Comparison of ENCODE assay signal across 25 mouse cellular contexts in genomic region chr5:92094062-92094415, GRCm38 (mm10). TPM values are rescaled to one million over a fixed set of nuclear protein-coding genes. Genes with fewer than 3 reads are reported as not detected.
DNase-seq lines count a peak whose midpoint lies in the region; ATAC-seq and TF ChIP-seq lines count a peak whose summit lies in the region.
"Had no signal": no experiment of that assay in that cellular context is flagged by ENCODE, and none has a peak within 500 bp of the region (broad histone marks: within the 10 kb centered on the region; RNA-seq: fewer than 3 reads in every experiment).

No protein-coding gene starts in this region.

- peaks cover 3% of the 10 kb centered on the region for H3K36me3 ChIP-seq in megakaryocyte, embryonic 14.5 days (replicated peaks; ENCODE audit: low read length)
- H3K36me3 ChIP-seq in stomach, postnatal 0 days (ENCODE audit: control insufficient read depth, insufficient read depth, low read length), result no peaks in the 10 kb centered on the region
- no peaks in the 10 kb centered on the region for H3K36me3 ChIP-seq in intestine, embryonic 16.5 days (ENCODE audit: control insufficient read depth, insufficient read depth, low read length)
- H3K36me3 ChIP-seq: forebrain, embryonic 15.5 days; heart, embryonic 12.5 days; limb, embryonic 10.5 days; midbrain, embryonic 13.5 days; neural tube, embryonic 12.5 days; stomach, embryonic 15.5 days had no signal

- H3K9ac ChIP-seq in stomach, postnatal 0 days (ENCODE audit: low read length), result no peak overlapping the region
- H3K9ac ChIP-seq in intestine, embryonic 16.5 days (ENCODE audit: low read depth, low read length), result no peak overlapping the region
- H3K9ac ChIP-seq: forebrain, embryonic 15.5 days; heart, embryonic 12.5 days; neural tube, embryonic 12.5 days; stomach, embryonic 15.5 days had no signal

- no peaks in the 10 kb centered on the region for H3K27me3 ChIP-seq in megakaryocyte, embryonic 14.5 days (replicated peaks)
- no peaks in the 10 kb centered on the region for H3K27me3 ChIP-seq in stomach, postnatal 0 days (ENCODE audit: control insufficient read depth, insufficient read depth, low read length)
- H3K27me3 ChIP-seq in intestine, embryonic 16.5 days (replicated peaks; ENCODE audit: control insufficient read depth, insufficient read depth, low read length), result no peaks in the 10 kb centered on the region
- H3K27me3 ChIP-seq: forebrain, embryonic 15.5 days; heart, embryonic 12.5 days; midbrain, embryonic 13.5 days; neural tube, embryonic 12.5 days; Patski; stomach, embryonic 15.5 days had no signal

- peak overlapping the region; percentile 85 for H3K4me3 ChIP-seq in megakaryocyte, embryonic 14.5 days (replicated peaks)
- no peak overlapping the region for H3K4me3 ChIP-seq in stomach, postnatal 0 days (ENCODE audit: low read depth, low read length)
- H3K4me3 ChIP-seq in intestine, embryonic 16.5 days (ENCODE audit: low read length), result no peak overlapping the region
- H3K4me3 ChIP-seq: forebrain, embryonic 15.5 days; heart, embryonic 12.5 days; limb, embryonic 10.5 days; midbrain, embryonic 13.5 days; neural tube, embryonic 12.5 days; stomach, embryonic 15.5 days had no signal

- H3K4me1 ChIP-seq in megakaryocyte, embryonic 14.5 days, result peaks cover 10% of the 10 kb centered on the region
- H3K4me1 ChIP-seq in stomach, postnatal 0 days (replicated peaks; ENCODE audit: control insufficient read depth, insufficient read depth), result no peaks in the 10 kb centered on the region
- no peaks in the 10 kb centered on the region; the same call in 1 of the 2 replicates for H3K4me1 ChIP-seq in intestine, embryonic 16.5 days (ENCODE audit: control insufficient read depth, insufficient read depth, low read length)
- H3K4me1 ChIP-seq: heart, embryonic 12.5 days; neural tube, embryonic 12.5 days; stomach, embryonic 15.5 days had no signal

- no peak for DNase-seq in stomach, postnatal 0 days (ENCODE audit: low spot score)
- DNase-seq in adrenal gland, adult (ENCODE audit: inconsistent age in 2 of 2, low spot score in 1 of 2), result no peak
- DNase-seq: cerebellum, adult 9-11 months; gastrocnemius, postnatal 10 days; heart, postnatal 10 days; kidney, postnatal 14 days; liver; retina, postnatal 1 day; thymus, adult 2 months had no signal

- no peak overlapping the region for H3K27ac ChIP-seq in stomach, postnatal 0 days (replicated peaks)
- no peak overlapping the region for H3K27ac ChIP-seq in intestine, embryonic 16.5 days (ENCODE audit: low read length)
- H3K27ac ChIP-seq: forebrain, embryonic 15.5 days; hindbrain, postnatal 0 days; limb, embryonic 10.5 days; midbrain, embryonic 13.5 days; neural tube, embryonic 12.5 days; stomach, embryonic 15.5 days had no signal

- ATAC-seq in megakaryocyte, adult 5-6 weeks (ENCODE audit: poor library complexity, severe bottlenecking), result no peak
- ATAC-seq in CD4-positive, CD25-positive, alpha-beta regulatory T cell, adult 4 months, result peak; percentile 66
- peak; percentile 70 for ATAC-seq in activated CD4-positive, CD25-positive, alpha-beta regulatory T cell, adult 4 months
- no peak for ATAC-seq in stomach, postnatal 0 days (ENCODE audit: low FRiP score, low TSS enrichment)
- no peak for ATAC-seq in intestine, embryonic 16.5 days
- ATAC-seq: forebrain, embryonic 15.5 days; hindbrain, postnatal 0 days; lung, postnatal 0 days; Patski had no signal

- TF ChIP-seq CTCF in stomach, postnatal 0 days (IDR thresholded peaks at IDR 0.05; ENCODE audit: low read depth), result no peak

- H3K4me2 ChIP-seq in stomach, postnatal 0 days (replicated peaks; ENCODE audit: low read depth), result 0 out of 2 replicates have a peak overlapping the region, but pooled peaks have one; percentile 0
- no peak overlapping the region for H3K4me2 ChIP-seq in intestine, embryonic 16.5 days (ENCODE audit: low read depth, low read length)
- H3K4me2 ChIP-seq: forebrain, embryonic 15.5 days; heart, embryonic 12.5 days; midbrain, embryonic 13.5 days; neural tube, embryonic 12.5 days; stomach, embryonic 15.5 days had no signal

- TF ChIP-seq EP300 in stomach, postnatal 0 days (optimal IDR thresholded peaks at IDR 0.05), result no peak

- WGBS in stomach, postnatal 0 days, result 71% methylated on average over 3 of the region's 3 CpGs
- 76% methylated on average over 3 of the region's 3 CpGs for WGBS in intestine, embryonic 16.5 days

- no peaks in the 10 kb centered on the region; the same call in 1 of the 2 replicates for H3K9me3 ChIP-seq in megakaryocyte, embryonic 14.5 days
- no peaks in the 10 kb centered on the region for H3K9me3 ChIP-seq in stomach, postnatal 0 days (ENCODE audit: control insufficient read depth, low read length)
- H3K9me3 ChIP-seq in intestine, embryonic 16.5 days (ENCODE audit: control insufficient read depth, low read length), result no peaks in the 10 kb centered on the region
- H3K9me3 ChIP-seq: forebrain, embryonic 15.5 days; G1E; heart, embryonic 12.5 days; limb, embryonic 10.5 days; midbrain, embryonic 13.5 days; neural tube, embryonic 12.5 days; stomach, embryonic 15.5 days had no signal

RNA-seq across cellular contexts. Expression of gene G3bp2, which starts 10.5 kb away (rescaled TPM):
- polyA plus RNA-seq in megakaryocyte, embryonic 14.5 days (2012; ENCODE audit: insufficient read depth, low replicate concordance), result 3.8 and 11.5 TPM in 2 replicates
- total RNA-seq in megakaryocyte, adult 5-6 weeks (2015), result 79.8 and 83.1 TPM in 2 replicates
- 107 and 112 TPM in 2 replicates for total RNA-seq in megakaryocyte, adult 5-6 weeks (2017)
- 100 to 1,000 TPM; 210 to 252 TPM for polyA plus RNA-seq in CD4-positive, CD25-positive, alpha-beta regulatory T cell, adult 4 months (2017; shearing (Covaris generic))
- polyA plus RNA-seq in activated CD4-positive, CD25-positive, alpha-beta regulatory T cell, adult 4 months (2017; shearing (Covaris generic)), result 100 to 1,000 TPM; 204 to 221 TPM
- 94.0 and 111 TPM in 2 replicates for polyA plus RNA-seq in stomach, postnatal 0 days (2015; fragmentation: Nextera tagmentation; extraction: Ambion mirVana)
- 147 and 167 TPM in 2 replicates for polyA plus RNA-seq in intestine, embryonic 16.5 days (2015; fragmentation: Nextera tagmentation; extraction: Ambion mirVana)

RNA-seq across cellular contexts. Expression of gene Uso1, which starts 43.7 kb away (rescaled TPM):
- polyA plus RNA-seq in megakaryocyte, embryonic 14.5 days (2012; ENCODE audit: insufficient read depth, low replicate concordance), result 24.1 and 49.3 TPM in 2 replicates
- 55.8 and 56.5 TPM in 2 replicates for total RNA-seq in megakaryocyte, adult 5-6 weeks (2015)
- 20.9 and 29.7 TPM in 2 replicates for total RNA-seq in megakaryocyte, adult 5-6 weeks (2017)
- 10 to 100 TPM; 35.5 to 36.5 TPM for polyA plus RNA-seq in CD4-positive, CD25-positive, alpha-beta regulatory T cell, adult 4 months (2017; shearing (Covaris generic))
- 10 to 100 TPM; 31.3 to 33.8 TPM for polyA plus RNA-seq in activated CD4-positive, CD25-positive, alpha-beta regulatory T cell, adult 4 months (2017; shearing (Covaris generic))
- polyA plus RNA-seq in stomach, postnatal 0 days (2015; fragmentation: Nextera tagmentation; extraction: Ambion mirVana), result 36.6 and 36.7 TPM in 2 replicates
- 43.5 and 46.7 TPM in 2 replicates for polyA plus RNA-seq in intestine, embryonic 16.5 days (2015; fragmentation: Nextera tagmentation; extraction: Ambion mirVana)

RNA-seq across cellular contexts. Expression of gene Cdkl2, which starts 50.4 kb away (rescaled TPM):
- 0.04 and 1.3 TPM in 2 replicates for polyA plus RNA-seq in megakaryocyte, embryonic 14.5 days (2012; ENCODE audit: insufficient read depth, low replicate concordance)
- 0.84 TPM in 1 of 2 replicates, not detected in the other for total RNA-seq in megakaryocyte, adult 5-6 weeks (2015)
- total RNA-seq in megakaryocyte, adult 5-6 weeks (2017), result 0.20 and 0.95 TPM in 2 replicates
- 1 to 10 TPM; 1.4 to 2.1 TPM for polyA plus RNA-seq in CD4-positive, CD25-positive, alpha-beta regulatory T cell, adult 4 months (2017; shearing (Covaris generic))
- polyA plus RNA-seq in activated CD4-positive, CD25-positive, alpha-beta regulatory T cell, adult 4 months (2017; shearing (Covaris generic)), result 1 to 10 TPM; 2.6 to 3.4 TPM
- 3.8 and 4.0 TPM in 2 replicates for polyA plus RNA-seq in stomach, postnatal 0 days (2015; fragmentation: Nextera tagmentation; extraction: Ambion mirVana)
- polyA plus RNA-seq in intestine, embryonic 16.5 days (2015; fragmentation: Nextera tagmentation; extraction: Ambion mirVana), result 2.7 and 3.7 TPM in 2 replicates
- total RNA-seq: megakaryocyte progenitor cell, adult 5-6 weeks had no signal

Comparison
In these comparisons a context has a peak if more than half of its experiments do, and no peak if none do; other contexts are left out.
1. ATAC-seq: peak in CD4-positive, CD25-positive, alpha-beta regulatory T cell, adult 4 months (single experiment) and activated CD4-positive, CD25-positive, alpha-beta regulatory T cell, adult 4 months (single experiment); none in megakaryocyte, adult 5-6 weeks (single experiment), stomach, postnatal 0 days (single experiment) and intestine, embryonic 16.5 days (single experiment).